Mouse (Mus musculus) mouse embryonic stem cell (cell line): Measurements from ENCODE around the gene App.

Source experiments
- in situ Hi-C, 2 experiments: fragments of 300-500 bp; cut with MboI; formaldehyde crosslinking; loops; 1 replicate in 1 of 2; 3 replicates in 1 of 2; pipeline ENCODE4 v1.14.3; 2019 to 2020; ENCODE audit warnings: low sequenced_read_pairs in 2 of 2, low pct_unique_long_range_greater_than_20kb in 1 of 2, mixed read lengths in 1 of 2; ENCODE audit not compliant: unreplicated experiment in 1 of 2

The App gene

DNA sequence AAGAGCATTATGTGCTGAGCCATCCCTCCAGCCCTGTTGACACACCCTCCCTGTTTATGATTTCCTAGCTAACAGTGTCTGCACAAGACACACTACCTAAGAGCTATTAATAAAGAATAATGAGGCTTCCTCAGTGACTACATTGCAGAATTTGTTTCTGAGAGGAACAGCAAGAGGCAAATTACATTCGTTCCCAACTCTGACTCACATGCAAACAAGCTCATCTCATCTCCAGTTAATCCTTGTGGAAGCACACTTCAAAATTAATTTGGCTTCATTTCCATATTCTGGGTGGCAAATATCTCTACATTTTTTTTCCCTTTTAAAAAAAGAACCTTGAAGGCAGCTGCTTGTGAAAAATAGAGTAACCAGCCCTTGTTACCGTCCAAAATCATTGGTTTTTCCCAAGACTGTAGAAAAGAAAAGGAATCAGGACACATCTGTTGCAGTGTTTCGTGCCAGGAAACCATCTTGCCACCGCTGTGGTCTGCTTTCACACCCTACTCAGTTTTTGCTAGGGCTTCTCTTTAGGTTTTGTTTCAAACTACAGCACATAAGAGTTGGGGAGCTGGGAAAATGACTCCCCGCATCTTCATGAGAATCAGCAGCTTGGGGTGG, 171.5 kb downstream of the App start:
- in situ Hi-C loops = no loop called here

- in situ Hi-C loops = no loop called here
Observed at GRCm38 (mm10) chr16:85000304-85000703, 173.3 kb downstream of the App start.

GRCm38 (mm10) chr16:84997551-84997950, 176.0 kb downstream of the App start:
- in situ Hi-C loops = no loop called here

DNA sequence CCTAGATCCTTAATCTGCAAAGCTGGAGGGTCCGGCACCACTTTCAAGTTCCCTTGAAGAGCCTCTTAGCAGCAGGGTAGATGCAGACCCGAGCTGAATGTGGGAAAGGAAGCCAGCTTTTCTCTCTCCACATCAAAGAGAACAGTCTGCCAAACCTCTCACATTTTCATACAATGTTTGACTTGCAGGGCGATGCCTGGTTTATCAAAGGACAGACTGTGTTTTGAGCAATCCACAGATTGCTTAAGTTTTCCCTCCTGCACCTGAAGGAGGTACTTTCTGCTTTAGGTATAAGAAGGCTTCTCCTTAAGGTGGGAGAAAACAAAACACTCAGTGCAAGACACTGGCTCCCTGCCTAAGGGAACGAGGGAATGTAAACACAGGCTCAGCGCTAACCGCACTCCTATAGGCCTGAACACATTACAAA, 178.1 kb downstream of the App start:
- in situ Hi-C loops = no loop called here

DNA sequence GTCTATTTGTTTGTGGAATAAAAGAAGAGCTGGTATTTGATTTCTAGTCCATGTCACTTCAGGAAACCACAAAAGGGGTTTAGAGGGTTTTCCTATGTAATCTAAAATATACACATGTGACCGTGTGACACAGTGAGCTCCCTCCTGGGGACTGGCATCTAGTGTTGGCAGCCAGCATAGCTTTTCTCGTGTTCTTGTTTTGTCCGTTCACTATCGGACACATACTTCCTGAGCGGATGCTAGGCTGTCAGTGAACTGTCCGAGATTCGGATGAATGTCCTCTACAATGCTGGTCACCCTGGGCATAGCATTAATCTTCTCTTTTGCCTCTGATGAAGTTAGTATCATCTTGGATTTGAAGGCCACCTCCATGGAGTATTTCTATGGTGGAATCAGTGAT, 180.7 kb downstream of the App start:
- in situ Hi-C loops = no loop called here

DNA sequence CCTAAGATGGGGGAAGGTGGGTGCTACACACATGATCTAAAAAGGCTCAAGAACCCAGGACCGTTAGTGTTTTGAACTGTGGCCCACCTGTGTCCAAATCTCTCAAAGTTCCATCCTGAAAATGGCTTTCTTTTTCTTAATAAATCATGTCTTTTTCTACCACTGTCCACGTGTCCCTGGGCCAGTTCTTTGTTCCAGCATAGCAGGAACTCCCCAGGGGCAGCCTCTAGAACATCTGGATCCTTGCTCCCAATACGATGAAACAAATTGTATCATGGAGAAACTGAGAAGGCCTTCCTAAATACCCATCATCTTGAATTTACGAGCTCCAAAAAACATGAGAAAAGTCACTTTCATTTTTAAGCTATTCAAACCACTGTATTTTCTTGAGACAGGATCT, 182.6 kb downstream of the App start:
- in situ Hi-C loops = no loop called here

- in situ Hi-C loops = no loop called here
Observed at GRCm38 (mm10) chr16:84989938-84990337, 183.6 kb downstream of the App start.

GRCm38 (mm10) chr16:84989476-84989875, 184.1 kb downstream of the App start:
- in situ Hi-C loops = no loop called here

DNA sequence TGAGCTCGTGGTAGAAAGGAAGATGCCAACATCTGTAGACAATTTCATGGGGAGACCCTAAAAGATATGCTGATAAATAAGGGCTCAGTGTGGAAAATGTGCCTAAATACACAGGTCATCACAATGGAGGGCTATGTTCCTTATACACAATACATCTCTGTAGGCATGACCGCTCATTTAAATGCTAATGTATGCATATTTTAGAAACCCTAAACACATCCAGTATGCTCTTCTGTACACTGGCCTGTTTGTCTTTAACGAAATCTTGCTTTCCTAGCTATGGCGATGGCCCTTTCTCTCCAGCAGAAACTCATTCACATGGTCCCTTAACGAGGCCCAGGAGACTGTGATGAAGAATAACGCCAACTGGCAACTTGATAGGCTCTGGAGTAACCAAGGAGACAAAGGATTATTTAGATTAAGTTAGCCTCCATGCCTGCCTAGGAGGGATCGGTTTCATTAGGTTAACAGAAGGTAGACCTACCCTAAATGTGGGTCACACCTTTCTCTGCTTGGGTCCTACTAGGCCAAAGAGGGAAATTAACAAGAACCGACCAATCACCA, 185.8 kb downstream of the App start:
- in situ Hi-C loops = no loop called here

GRCm38 (mm10) chr16:84986016-84986631, 187.4 kb downstream of the App start:
- in situ Hi-C loops = no loop called here

DNA sequence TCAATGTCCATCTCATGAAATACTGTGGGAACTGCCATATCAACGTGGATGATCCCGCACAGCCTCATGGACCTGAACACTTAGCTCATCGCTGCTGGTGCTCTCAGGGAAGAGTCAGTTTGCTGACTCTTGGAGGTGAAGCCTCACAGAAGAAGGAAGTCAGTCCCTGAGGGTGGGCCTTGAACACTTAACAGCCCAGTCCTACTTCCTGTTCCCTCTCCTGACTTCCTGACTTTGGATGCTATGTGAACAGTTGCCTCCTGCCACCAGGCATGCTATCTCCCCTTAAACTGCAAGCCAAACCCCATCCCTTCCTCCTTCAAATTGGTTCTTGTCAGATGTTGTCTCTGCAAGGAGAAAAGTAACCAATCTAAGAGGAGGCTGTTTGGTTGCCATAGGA, 188.2 kb downstream of the App start:
- in situ Hi-C loops = no loop called here

DNA sequence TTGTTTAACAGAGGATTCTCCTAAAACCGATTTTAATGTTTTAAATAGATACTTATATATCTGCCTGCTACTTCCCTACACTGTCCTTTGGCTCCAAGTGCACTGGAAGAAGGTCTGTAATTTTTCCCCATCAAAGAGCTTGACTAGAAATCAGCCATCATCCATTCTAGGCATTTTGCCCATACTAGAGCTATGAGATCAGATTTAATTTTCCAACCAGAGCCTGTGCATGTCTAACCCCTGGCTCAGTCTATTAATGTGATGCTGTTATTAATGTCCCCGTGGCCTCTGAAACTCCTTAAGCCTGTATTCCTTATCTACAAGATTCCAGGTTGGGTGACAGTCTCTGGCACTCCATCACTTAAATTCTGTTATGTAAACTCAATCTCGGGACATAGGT, 190.1 kb downstream of the App start:
- in situ Hi-C loops = no loop called here

- in situ Hi-C loops = no loop called here
Observed at GRCm38 (mm10) chr16:84982589-84982988, 191.0 kb downstream of the App start.

- in situ Hi-C loops = no loop called here
Observed at GRCm38 (mm10) chr16:84978589-84978988, 195.0 kb downstream of the App start.

- in situ Hi-C loops = loop anchor here in 1 of 2 experiments (25.0 kb wide), 1 partner anchor 713 kb away; no protein-coding TSS in a partner anchor
Observed at GRCm38 (mm10) chr16:84974176-84974518, 199.4 kb downstream of the App start.

DNA sequence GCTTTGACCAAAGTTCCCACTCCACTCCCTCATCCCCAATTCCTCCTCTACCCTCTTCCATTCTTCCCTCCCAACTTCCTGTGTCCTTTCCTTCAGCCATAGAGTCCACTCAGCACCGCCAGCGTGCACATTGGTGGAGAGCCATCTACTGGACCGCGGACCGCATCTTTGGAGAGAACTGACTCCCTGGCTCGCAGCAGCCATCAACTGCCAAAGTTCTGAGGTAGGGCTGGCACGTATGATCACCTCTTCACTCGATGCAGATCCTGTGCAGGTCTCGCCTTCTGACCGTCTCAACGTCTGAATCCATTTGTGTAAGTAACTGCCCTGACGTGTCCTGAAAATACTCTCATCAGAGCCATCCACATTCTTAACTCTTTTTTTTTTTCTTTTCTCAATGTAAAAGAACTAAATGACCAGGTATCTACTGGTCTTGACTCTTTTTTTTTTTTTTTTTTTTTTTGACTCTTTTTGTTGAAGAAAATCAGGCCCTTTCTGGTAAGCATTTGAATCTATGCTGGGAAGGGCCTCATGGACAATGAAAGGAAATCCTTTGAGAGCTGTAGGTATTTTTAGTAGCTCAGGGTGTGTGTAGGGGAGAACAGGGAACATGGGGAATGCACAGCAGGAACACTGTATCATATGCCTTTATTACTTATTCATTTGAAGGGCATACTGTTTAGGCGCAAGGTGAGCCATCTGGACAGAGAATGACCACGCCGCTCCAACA, 200.0 kb downstream of the App start:
- in situ Hi-C loops = loop anchor here in 1 of 2 experiments (25.0 kb wide), 1 partner anchor 714 kb away; no protein-coding TSS in a partner anchor

DNA sequence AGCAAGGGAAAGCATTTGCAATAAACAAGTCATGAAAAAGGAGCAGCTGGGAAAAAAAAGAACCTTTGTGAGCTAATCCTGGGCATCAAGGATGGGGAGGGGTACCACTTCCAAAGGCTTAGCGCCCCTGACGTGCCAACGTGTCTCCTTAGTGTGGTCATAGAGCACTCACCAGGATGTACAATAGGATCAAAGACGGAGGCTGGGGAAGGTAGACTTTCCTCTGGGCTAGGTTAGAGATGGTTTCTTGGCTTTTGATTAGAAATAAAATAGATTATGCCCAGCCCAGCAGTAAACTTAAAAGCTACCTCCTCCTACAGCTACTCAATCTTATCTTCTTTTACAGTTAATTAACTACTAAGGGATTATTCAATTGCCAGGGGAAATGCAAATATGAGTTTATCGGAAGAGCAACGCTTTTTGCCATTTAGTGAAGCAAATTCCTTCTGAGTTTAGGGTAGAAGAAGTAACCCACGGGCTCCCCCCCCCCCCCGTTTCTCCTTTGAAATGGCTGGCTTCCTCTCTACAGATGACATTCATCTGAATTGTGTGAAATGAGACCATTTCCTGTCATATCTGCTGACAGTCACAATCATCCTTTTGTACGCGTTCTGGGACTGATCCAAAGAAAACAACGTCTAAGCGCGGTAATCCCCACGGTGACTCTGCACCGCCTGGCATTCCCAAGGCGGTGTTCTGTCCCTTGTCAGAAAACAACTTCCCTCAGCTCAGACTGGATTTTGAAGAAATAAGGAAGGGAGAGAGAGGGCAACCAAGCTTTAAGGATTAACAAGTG, 201.8 kb downstream of the App start:
- in situ Hi-C loops = loop anchor here in 1 of 2 experiments (25.0 kb wide), 1 partner anchor 716 kb away; no protein-coding TSS in a partner anchor

DNA sequence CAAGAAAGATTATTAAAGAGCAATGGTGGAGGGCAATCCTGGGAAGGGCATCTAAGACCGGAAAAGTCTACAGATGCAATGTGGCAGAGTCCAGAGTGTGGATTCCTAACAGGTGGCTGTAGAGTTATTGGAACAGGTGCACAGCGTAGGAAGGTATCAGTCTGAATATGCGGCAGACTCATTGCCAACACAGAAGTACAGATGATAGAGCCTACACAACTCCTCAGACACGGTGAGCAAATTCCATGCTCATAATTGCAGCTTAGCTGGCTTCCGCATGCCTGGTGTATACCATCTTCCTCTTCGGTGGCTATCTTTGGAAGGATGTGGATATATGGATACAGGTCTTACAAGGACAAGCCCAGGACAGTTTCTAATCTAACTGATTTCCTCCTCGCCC, 204.5 kb downstream of the App start:
- in situ Hi-C loops = loop anchor here in 1 of 2 experiments (25.0 kb wide), 1 partner anchor 718 kb away; no protein-coding TSS in a partner anchor
